Mouse (Mus musculus) embryonic facial prominence, embryonic 13.5 days (tissue): Measurements from ENCODE around the gene 1700016C15Rik. TPM values are rescaled to one million over a fixed set of nuclear protein-coding genes. Genes with fewer than 3 reads are reported as not detected.

Experiments
- ATAC-seq: fragments of 200-750 bp; cut with Nextera tagmentation; 2 replicates; pipeline ENCODE4 v1.8.0; 2017; ENCODE audit warnings: low read depth; ENCODE audit not compliant: insufficient number of reproducible peaks, insufficient read depth, low FRiP score, low TSS enrichment
- H3K27ac ChIP-seq: fragments of 300-500 bp; sonication (generic); 2 replicates; pipeline ENCODE4 v1.5.1; 2015; ENCODE audit warnings: moderate library complexity, mild to moderate bottlenecking, inconsistent platforms
- H3K27me3 ChIP-seq: fragments of 300-500 bp; sonication (generic); 2 replicates; pipeline ENCODE4 v1.6.1; 2015; ENCODE audit warnings: mild to moderate bottlenecking, inconsistent platforms
- H3K36me3 ChIP-seq: fragments of 300-500 bp; sonication (generic); 2 replicates; pipeline ENCODE4 v1.6.1; 2015; ENCODE audit warnings: mild to moderate bottlenecking, inconsistent platforms
- H3K4me1 ChIP-seq: fragments of 300-500 bp; sonication (generic); 2 replicates; pipeline ENCODE4 v1.6.1; 2015; ENCODE audit warnings: inconsistent platforms
- H3K4me2 ChIP-seq: fragments of 300-500 bp; sonication (generic); 2 replicates; pipeline ENCODE4 v1.6.1; 2015; ENCODE audit warnings: moderate library complexity, mild to moderate bottlenecking, inconsistent platforms
- H3K4me3 ChIP-seq: fragments of 300-500 bp; sonication (generic); 2 replicates; pipeline ENCODE4 v1.5.1; 2015; ENCODE audit warnings: mild to moderate bottlenecking, inconsistent platforms
- H3K9ac ChIP-seq: fragments of 300-500 bp; sonication (generic); 2 replicates; pipeline ENCODE4 v1.6.1; 2015; ENCODE audit warnings: mild to moderate bottlenecking, inconsistent platforms
- H3K9me3 ChIP-seq: fragments of 300-500 bp; sonication (generic); 2 replicates; pipeline ENCODE4 v1.6.1; 2016; ENCODE audit warnings: inconsistent platforms
- WGBS: fragments of 180-500 bp; shearing (Covaris S2); methylation state at CpG from one replicate; pipeline ENCODE4 v1.1.7; 2015; ENCODE audit warnings: mixed read lengths; 5-methylcytosine and 5-hydroxymethylcytosine counted together
- polyA plus RNA-seq: library from polyadenylated mRNA; unstranded; fragments of >200 nt; fragmentation: Nextera tagmentation; extraction: Ambion mirVana; gene quantifications from 2 replicates; pipeline ENCODE4 v1.2.1, GENCODE M21; 2015

1700016C15Rik gene
- polyA plus RNA-seq, 1 experiment from 2014 or later, result not detected

GRCm38 (mm10) chr1:177753496-177753895 is 23.9 kb downstream of the 1700016C15Rik start:
- H3K4me2 ChIP-seq, result no peak overlapping the region
- 51% methylated on average over 1 of the region's 1 CpGs for WGBS
- H3K9ac ChIP-seq, result no peak overlapping the region

GRCm38 (mm10) chr1:177757249-177757648 is 27.6 kb downstream of the 1700016C15Rik start:
- H3K4me3 ChIP-seq, result no peak overlapping the region
- no peaks in the 10 kb centered on the region for H3K27me3 ChIP-seq
- H3K4me1 ChIP-seq, result peaks cover 4% of the 10 kb centered on the region
- H3K27ac ChIP-seq, result no peak overlapping the region
- no peak overlapping the region for H3K4me2 ChIP-seq
- WGBS, result 30% methylated on average over 5 of the region's 5 CpGs
- peaks cover 5% of the 10 kb centered on the region; the same call in 1 of the 2 replicates for H3K36me3 ChIP-seq
- H3K9ac ChIP-seq, result no peak overlapping the region
- no peaks in the 10 kb centered on the region for H3K9me3 ChIP-seq
- no peak for ATAC-seq

More at GRCm38 (mm10) chr1:177753496-177753895, 23.9 kb downstream of the 1700016C15Rik start:
- peaks cover 4% of the 10 kb centered on the region for H3K4me1 ChIP-seq
- no peaks in the 10 kb centered on the region for H3K27me3 ChIP-seq
- no peak overlapping the region for H3K27ac ChIP-seq
- no peaks in the 10 kb centered on the region; the same call in 1 of the 2 replicates for H3K36me3 ChIP-seq
- no peak overlapping the region for H3K4me3 ChIP-seq
- ATAC-seq, result no peak
- H3K9me3 ChIP-seq, result peaks cover 24% of the 10 kb centered on the region

- H3K36me3 ChIP-seq, result peaks cover 56% of the 10 kb centered on the region
Observed at GRCm38 (mm10) chr1:177768931-177769330, 39.3 kb downstream of the 1700016C15Rik start.

GRCm38 (mm10) chr1:177777397-177777796 is 47.8 kb downstream of the 1700016C15Rik start:
- Histone ChIP-seq H3K27me3 (no peaks in the 10 kb centered on the region), H3K4me2 (no peak overlapping the region), H3K27ac (no peak overlapping the region), H3K36me3 (peaks cover 52% of the 10 kb centered on the region), H3K9ac (no peak overlapping the region), H3K4me1 (no peaks in the 10 kb centered on the region), H3K4me3 (no peak overlapping the region), H3K9me3 (no peaks in the 10 kb centered on the region)
- ATAC-seq, result no peak
- 90% methylated on average over 2 of the region's 2 CpGs for WGBS

More at GRCm38 (mm10) chr1:177768931-177769330, 39.3 kb downstream of the 1700016C15Rik start:
- Histone ChIP-seq H3K27ac (no peak overlapping the region), H3K9ac (no peak overlapping the region), H3K27me3 (no peaks in the 10 kb centered on the region), H3K4me3 (no peak overlapping the region), H3K4me1 (no peaks in the 10 kb centered on the region), H3K4me2 (no peak overlapping the region), H3K9me3 (no peaks in the 10 kb centered on the region)
- ATAC-seq, result no peak

GRCm38 (mm10) chr1:177792835-177793234 is 63.2 kb downstream of the 1700016C15Rik start:
- H3K9ac ChIP-seq, result no peak overlapping the region
- no peak overlapping the region for H3K4me3 ChIP-seq
- peaks cover 8% of the 10 kb centered on the region; the same call in 1 of the 2 replicates for H3K36me3 ChIP-seq
- no peaks in the 10 kb centered on the region; the same call in 1 of the 2 replicates for H3K9me3 ChIP-seq
- 77% methylated on average over 3 of the region's 3 CpGs for WGBS
- H3K27ac ChIP-seq, result no peak overlapping the region
- no peaks in the 10 kb centered on the region for H3K27me3 ChIP-seq
- no peak for ATAC-seq
- peaks cover 16% of the 10 kb centered on the region for H3K4me1 ChIP-seq
- H3K4me2 ChIP-seq, result no peak overlapping the region

GRCm38 (mm10) chr1:177794866-177795265 is 65.3 kb downstream of the 1700016C15Rik start:
- peak overlapping the region; percentile 85 for H3K9ac ChIP-seq
- H3K9me3 ChIP-seq, result no peaks in the 10 kb centered on the region
- H3K4me2 ChIP-seq, result peak overlapping the region; percentile 74
- peaks cover 2% of the 10 kb centered on the region; the same call in 1 of the 2 replicates for H3K36me3 ChIP-seq
- 4% methylated on average over 8 of the region's 8 CpGs for WGBS
- no peak for ATAC-seq
- H3K4me3 ChIP-seq, result peak overlapping the region; percentile 64
- peaks cover 16% of the 10 kb centered on the region for H3K4me1 ChIP-seq
- H3K27me3 ChIP-seq, result no peaks in the 10 kb centered on the region
- H3K27ac ChIP-seq, result no peak overlapping the region; the same call in 1 of the 2 replicates

- Histone ChIP-seq H3K36me3 (no peaks in the 10 kb centered on the region), H3K4me3 (peak overlapping the region; percentile 64)
- WGBS, result under 1% methylated on average over 41 of the region's 41 CpGs
Observed at GRCm38 (mm10) chr1:177795421-177796192, 66.0 kb downstream of the 1700016C15Rik start.

GRCm38 (mm10) chr1:177796193-177796939 is 66.8 kb downstream of the 1700016C15Rik start, which contains the start of gene Adss:
Adss (minus strand) TSS chr1:177796511.
- Histone ChIP-seq H3K9me3 (no peaks in the 10 kb centered on the region), H3K4me3 (peak within 1 kb of the TSS; percentile 64), H3K4me1 (peaks cover 16% of the 10 kb centered on the region), H3K36me3 (no peaks in the 10 kb centered on the region), H3K4me2 (peak within 1 kb of the TSS; percentile 74), H3K27me3 (no peaks in the 10 kb centered on the region), H3K27ac (peak within 1 kb of the TSS; percentile 90), H3K9ac (peak within 1 kb of the TSS; percentile 85)
- WGBS, result under 1% methylated on average over 63 of the region's 64 CpGs
- ATAC-seq, result peak; percentile 100

More at GRCm38 (mm10) chr1:177795421-177796192, 66.0 kb downstream of the 1700016C15Rik start:
- Histone ChIP-seq H3K27ac (peak overlapping the region; percentile 90), H3K4me1 (peaks cover 16% of the 10 kb centered on the region), H3K9me3 (no peaks in the 10 kb centered on the region), H3K9ac (peak overlapping the region; percentile 85), H3K4me2 (peak overlapping the region; percentile 74), H3K27me3 (no peaks in the 10 kb centered on the region)
- no peak; the same call in none of the 2 replicates for ATAC-seq

GRCm38 (mm10) chr1:177797151-177797755 is 67.6 kb downstream of the 1700016C15Rik start:
- Histone ChIP-seq H3K9ac (no peak overlapping the region), H3K4me2 (peak overlapping the region; percentile 74), H3K9me3 (no peaks in the 10 kb centered on the region), H3K27ac (no peak overlapping the region), H3K27me3 (no peaks in the 10 kb centered on the region), H3K4me3 (no peak overlapping the region; the same call in 1 of the 2 replicates), H3K36me3 (no peaks in the 10 kb centered on the region), H3K4me1 (peaks cover 16% of the 10 kb centered on the region)
- ATAC-seq, result no peak
- whole genome bisulfite sequencing, result 67% methylated on average over 8 of the region's 8 CpGs
